Mouse (Mus musculus): ENCODE data around the gene Gramd1c.

DNA sequence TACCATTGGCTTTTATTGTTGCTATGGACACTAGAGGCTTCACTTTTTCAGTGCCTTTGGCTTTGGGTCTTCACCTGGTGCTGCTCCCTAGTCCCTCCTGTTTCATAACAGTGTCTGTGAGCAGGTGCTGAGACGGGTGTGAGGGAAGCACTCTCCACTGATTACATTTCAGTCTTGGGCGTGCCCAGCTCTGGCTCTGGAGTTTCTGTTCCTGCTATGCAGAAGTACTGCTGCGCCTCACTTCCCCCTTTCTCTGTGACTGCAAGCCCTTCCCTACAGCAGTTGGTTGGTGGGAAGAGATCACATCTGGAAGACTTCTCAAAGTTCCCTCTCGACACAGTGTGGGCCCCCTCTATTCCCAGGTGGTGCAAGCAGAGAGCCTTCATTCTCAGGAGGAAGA is 111.6 kb downstream of the Gramd1c start:
- no peak for TF ChIP-seq POLR2A (IDR thresholded peaks at IDR 0.05; ENCODE audit: borderline replicate concordance, low read depth, low read length)
- no peak for TF ChIP-seq CTCF (IDR thresholded peaks at IDR 0.05; ENCODE audit: low read depth, low read length)
